Mouse (Mus musculus): Measurements from ENCODE around the gene Mpped2. TPM values are rescaled to one million over a fixed set of nuclear protein-coding genes. Genes with fewer than 3 reads are reported as not detected.

Gene Mpped2
- polyA plus RNA-seq, 1 experiment from 2014 or later = 1.8 TPM

GRCm38 (mm10) chr2:106873166-106873565, 180.1 kb downstream of the Mpped2 start:
- H3K36me3 ChIP-seq (ENCODE audit: control insufficient read depth, insufficient read depth) = no peaks in the 10 kb centered on the region
- no peaks in the 10 kb centered on the region for H3K9me3 ChIP-seq (replicated peaks; ENCODE audit: control insufficient read depth, low read length)
- no peak overlapping the region for H3K9ac ChIP-seq (ENCODE audit: low read depth, low read length)
- no peak overlapping the region for H3K4me2 ChIP-seq (ENCODE audit: low read depth, low read length)
- WGBS (ENCODE audit: insufficient replicate concordance) = 67% methylated on average over 9 of the region's 9 CpGs
- H3K27ac ChIP-seq (ENCODE audit: low read length) = no peak overlapping the region
- no peak overlapping the region for H3K4me3 ChIP-seq (ENCODE audit: low read depth, low read length)
- no peak for ATAC-seq (ENCODE audit: low read depth)
- no peaks in the 10 kb centered on the region for H3K27me3 ChIP-seq (ENCODE audit: control insufficient read depth, insufficient read depth, low read depth, low read length)
- H3K4me1 ChIP-seq (ENCODE audit: control insufficient read depth, low read depth, low read length) = no peaks in the 10 kb centered on the region

GRCm38 (mm10) chr2:106883390-106883789, 190.3 kb downstream of the Mpped2 start:
- no peak for ATAC-seq (ENCODE audit: low read depth)
- no peaks in the 10 kb centered on the region for H3K27me3 ChIP-seq (ENCODE audit: control insufficient read depth, insufficient read depth, low read depth, low read length)
- no peaks in the 10 kb centered on the region for H3K4me1 ChIP-seq (ENCODE audit: control insufficient read depth, low read depth, low read length)
- H3K36me3 ChIP-seq (ENCODE audit: control insufficient read depth, insufficient read depth) = no peaks in the 10 kb centered on the region
- H3K9ac ChIP-seq (ENCODE audit: low read depth, low read length) = no peak overlapping the region
- H3K4me3 ChIP-seq (ENCODE audit: low read depth, low read length) = no peak overlapping the region
- no peak overlapping the region for H3K27ac ChIP-seq (ENCODE audit: low read length)
- no peaks in the 10 kb centered on the region for H3K9me3 ChIP-seq (replicated peaks; ENCODE audit: control insufficient read depth, low read length)
- H3K4me2 ChIP-seq (ENCODE audit: low read depth, low read length) = no peak overlapping the region
- 67% methylated on average over 8 of the region's 8 CpGs for WGBS (ENCODE audit: insufficient replicate concordance)

GRCm38 (mm10) chr2:106888174-106888573, 195.1 kb downstream of the Mpped2 start:
- no peak for ATAC-seq (ENCODE audit: low read depth)
- H3K27me3 ChIP-seq (ENCODE audit: control insufficient read depth, insufficient read depth, low read depth, low read length) = no peaks in the 10 kb centered on the region
- H3K4me1 ChIP-seq (ENCODE audit: control insufficient read depth, low read depth, low read length) = no peaks in the 10 kb centered on the region
- no peak overlapping the region for H3K9ac ChIP-seq (ENCODE audit: low read depth, low read length)
- H3K9me3 ChIP-seq (replicated peaks; ENCODE audit: control insufficient read depth, low read length) = no peaks in the 10 kb centered on the region
- no peak overlapping the region for H3K4me2 ChIP-seq (ENCODE audit: low read depth, low read length)
- no peak overlapping the region for H3K27ac ChIP-seq (ENCODE audit: low read length)
- H3K36me3 ChIP-seq (ENCODE audit: control insufficient read depth, insufficient read depth) = no peaks in the 10 kb centered on the region
- no peak overlapping the region for H3K4me3 ChIP-seq (ENCODE audit: low read depth, low read length)
- WGBS (ENCODE audit: insufficient replicate concordance) = 73% methylated on average over 5 of the region's 5 CpGs

- Histone ChIP-seq H3K36me3 (ENCODE audit: control insufficient read depth, insufficient read depth) (no peaks in the 10 kb centered on the region), H3K4me3 (ENCODE audit: low read depth, low read length) (no peak overlapping the region), H3K4me2 (ENCODE audit: low read depth, low read length) (no peak overlapping the region), H3K9ac (ENCODE audit: low read depth, low read length) (no peak overlapping the region), H3K27me3 (ENCODE audit: control insufficient read depth, insufficient read depth, low read depth, low read length) (no peaks in the 10 kb centered on the region), H3K9me3 (replicated peaks; ENCODE audit: control insufficient read depth, low read length) (no peaks in the 10 kb centered on the region), H3K27ac (ENCODE audit: low read length) (no peak overlapping the region), H3K4me1 (ENCODE audit: control insufficient read depth, low read depth, low read length) (no peaks in the 10 kb centered on the region)
- WGBS (ENCODE audit: insufficient replicate concordance) = 18% methylated on average over 3 of the region's 3 CpGs
- no peak for ATAC-seq (ENCODE audit: low read depth)
Observed at GRCm38 (mm10) chr2:106889297-106890000, 196.4 kb downstream of the Mpped2 start.

GRCm38 (mm10) chr2:106893376-106893775, 200.3 kb downstream of the Mpped2 start:
- H3K9ac ChIP-seq (ENCODE audit: low read depth, low read length) = no peak overlapping the region
- H3K36me3 ChIP-seq (ENCODE audit: control insufficient read depth, insufficient read depth) = no peaks in the 10 kb centered on the region
- WGBS (ENCODE audit: insufficient replicate concordance) = 44% methylated on average over 3 of the region's 3 CpGs
- no peak overlapping the region for H3K4me2 ChIP-seq (ENCODE audit: low read depth, low read length)
- no peak overlapping the region for H3K4me3 ChIP-seq (ENCODE audit: low read depth, low read length)
- H3K27me3 ChIP-seq (ENCODE audit: control insufficient read depth, insufficient read depth, low read depth, low read length) = no peaks in the 10 kb centered on the region
- H3K9me3 ChIP-seq (replicated peaks; ENCODE audit: control insufficient read depth, low read length) = no peaks in the 10 kb centered on the region
- H3K27ac ChIP-seq (ENCODE audit: low read length) = no peak overlapping the region
- ATAC-seq (ENCODE audit: low read depth) = no peak
- H3K4me1 ChIP-seq (ENCODE audit: control insufficient read depth, low read depth, low read length) = no peaks in the 10 kb centered on the region

- no peaks in the 10 kb centered on the region for H3K27me3 ChIP-seq (ENCODE audit: control insufficient read depth, insufficient read depth, low read depth, low read length)
- H3K4me3 ChIP-seq (ENCODE audit: low read depth, low read length) = no peak overlapping the region
- no peaks in the 10 kb centered on the region for H3K9me3 ChIP-seq (replicated peaks; ENCODE audit: control insufficient read depth, low read length)
- H3K4me1 ChIP-seq (ENCODE audit: control insufficient read depth, low read depth, low read length) = no peaks in the 10 kb centered on the region
- no peak for ATAC-seq (ENCODE audit: low read depth)
- no peak overlapping the region for H3K27ac ChIP-seq (ENCODE audit: low read length)
- 27% methylated on average over 11 of the region's 11 CpGs for WGBS (ENCODE audit: insufficient replicate concordance)
- no peak overlapping the region for H3K4me2 ChIP-seq (ENCODE audit: low read depth, low read length)
- no peak overlapping the region for H3K9ac ChIP-seq (ENCODE audit: low read depth, low read length)
- H3K36me3 ChIP-seq (ENCODE audit: control insufficient read depth, insufficient read depth) = no peaks in the 10 kb centered on the region
Observed at GRCm38 (mm10) chr2:106895326-106896023, 202.4 kb downstream of the Mpped2 start.

GRCm38 (mm10) chr2:106896024-106896384, 202.9 kb downstream of the Mpped2 start:
- Histone ChIP-seq H3K4me3 (ENCODE audit: low read depth, low read length) (no peak overlapping the region), H3K4me1 (ENCODE audit: control insufficient read depth, low read depth, low read length) (no peaks in the 10 kb centered on the region), H3K27me3 (ENCODE audit: control insufficient read depth, insufficient read depth, low read depth, low read length) (no peaks in the 10 kb centered on the region), H3K4me2 (ENCODE audit: low read depth, low read length) (no peak overlapping the region), H3K36me3 (ENCODE audit: control insufficient read depth, insufficient read depth) (no peaks in the 10 kb centered on the region), H3K9me3 (replicated peaks; ENCODE audit: control insufficient read depth, low read length) (no peaks in the 10 kb centered on the region), H3K9ac (ENCODE audit: low read depth, low read length) (no peak overlapping the region), H3K27ac (ENCODE audit: low read length) (no peak overlapping the region)
- 43% methylated on average over 4 of the region's 4 CpGs for WGBS (ENCODE audit: insufficient replicate concordance)
- ATAC-seq (ENCODE audit: low read depth) = no peak

- Histone ChIP-seq H3K27me3 (ENCODE audit: control insufficient read depth, insufficient read depth, low read depth, low read length) (no peaks in the 10 kb centered on the region), H3K27ac (ENCODE audit: low read length) (no peak overlapping the region), H3K4me3 (ENCODE audit: low read depth, low read length) (no peak overlapping the region), H3K9ac (ENCODE audit: low read depth, low read length) (no peak overlapping the region), H3K9me3 (replicated peaks; ENCODE audit: control insufficient read depth, low read length) (no peaks in the 10 kb centered on the region), H3K4me1 (ENCODE audit: control insufficient read depth, low read depth, low read length) (no peaks in the 10 kb centered on the region), H3K36me3 (ENCODE audit: control insufficient read depth, insufficient read depth) (no peaks in the 10 kb centered on the region), H3K4me2 (ENCODE audit: low read depth, low read length) (no peak overlapping the region)
- WGBS (ENCODE audit: insufficient replicate concordance) = 73% methylated on average over 6 of the region's 6 CpGs
- no peak for ATAC-seq (ENCODE audit: low read depth)
Observed at GRCm38 (mm10) chr2:106911951-106912480, 218.9 kb downstream of the Mpped2 start.

Measured in liver, embryonic 16.5 days (tissue).